Mouse (Mus musculus) bone marrow macrophage, adult 2 months (primary cell): Measurements from ENCODE around the gene Prrc2c.

Experiments
- CTCF ChIP-seq: IDR thresholded peaks from 2 replicates; pipeline ENCODE4 v1.5.1; 2012; ENCODE audit warnings: low read depth, mild to moderate bottlenecking, low read length, moderate library complexity
- POLR2A ChIP-seq: IDR thresholded peaks from 2 replicates; pipeline ENCODE4 v1.6.1; 2012; ENCODE audit warnings: mild to moderate bottlenecking, low read depth, low read length, borderline replicate concordance

GRCm38 (mm10) chr1:162771617-162772360 is 31.4 kb upstream of the Prrc2c start:
- no peak for TF ChIP-seq CTCF
- TF ChIP-seq POLR2A = no peak
